Mouse (Mus musculus) brain, embryonic 14.5 days (tissue): ENCODE results near the gene Parp14.

Source experiments
- CTCF ChIP-seq: fragments of 200-500 bp; IDR thresholded peaks from 2 replicates; pipeline ENCODE4 v1.5.1; 2012; ENCODE audit warnings: inconsistent platforms, mild to moderate bottlenecking, moderate library complexity, borderline replicate concordance; ENCODE audit not compliant: insufficient read depth, insufficient read length; ENCODE audit errors: extremely low read depth
- POLR2A ChIP-seq: fragments of 200-500 bp; IDR thresholded peaks from 2 replicates; pipeline ENCODE4 v1.6.1; 2012; ENCODE audit warnings: mild to moderate bottlenecking, inconsistent platforms, borderline replicate concordance; ENCODE audit not compliant: poor library complexity, insufficient read depth, insufficient read length, severe bottlenecking; ENCODE audit errors: extremely low read depth

GRCm38 (mm10) chr16:35904121-35904736 lies 32.9 kb upstream of the Parp14 start:
- no peak for TF ChIP-seq POLR2A
- no peak for TF ChIP-seq CTCF
